Mouse (Mus musculus) liver, adult 2 months (tissue): ENCODE measurements around the gene Cd59a.

Experiments
- CTCF ChIP-seq: fragments of 200-500 bp; IDR thresholded peaks from 2 replicates; pipeline ENCODE4 v1.5.1; 2011; ENCODE audit warnings: low read depth, low read length, control low read depth
- POLR2A ChIP-seq: fragments of 200-500 bp; IDR thresholded peaks from 2 replicates; pipeline ENCODE4 v1.6.1; 2011; ENCODE audit warnings: low read length, control low read depth; ENCODE audit not compliant: insufficient read depth; ENCODE audit errors: extremely low read depth

GRCm38 (mm10) chr2:104144004-104144403, 48.4 kb downstream of the Cd59a start:
- TF ChIP-seq POLR2A, result no peak
- no peak for TF ChIP-seq CTCF
